ENCODE assay signal across 8 mouse cellular contexts in genomic region chr9:53825318-53825717, GRCm38 (mm10). TPM values are rescaled to one million over a fixed set of nuclear protein-coding genes. Genes with fewer than 3 reads are reported as not detected.
DNase-seq lines count a peak whose midpoint lies in the region; ATAC-seq and TF ChIP-seq lines count a peak whose summit lies in the region.

No protein-coding gene starts in this region.

- no peaks in the 10 kb centered on the region for H3K36me3 ChIP-seq in testis, adult 2 months (ENCODE audit: control insufficient read depth, insufficient read depth, low read length)
- no peaks in the 10 kb centered on the region for H3K36me3 ChIP-seq in forebrain, embryonic 16.5 days (ENCODE audit: control insufficient read depth, insufficient read depth)
- H3K36me3 ChIP-seq in liver, embryonic 14.5 days (replicated peaks; ENCODE audit: control insufficient read depth, insufficient read depth, low read depth): no peaks in the 10 kb centered on the region

- no peaks in the 10 kb centered on the region for H3K27me3 ChIP-seq in testis, adult 2 months (ENCODE audit: control insufficient read depth, insufficient read depth, low read length)
- no peaks in the 10 kb centered on the region for H3K27me3 ChIP-seq in forebrain, embryonic 16.5 days (replicated peaks; ENCODE audit: control insufficient read depth, insufficient read depth, low read length)
- no peaks in the 10 kb centered on the region for H3K27me3 ChIP-seq in liver, embryonic 14.5 days (ENCODE audit: control insufficient read depth, insufficient read depth, low read length)

- WGBS in forebrain, embryonic 16.5 days: 11% methylated on average over 9 of the region's 9 CpGs
- 6% methylated on average over 9 of the region's 9 CpGs for whole genome bisulfite sequencing in liver, embryonic 14.5 days (ENCODE audit: insufficient replicate concordance)

- no peak for TF ChIP-seq POLR2A in testis, adult 2 months (IDR thresholded peaks at IDR 0.05; ENCODE audit: control insufficient read depth, low read depth, low read length)

- no peak overlapping the region; the same call in 1 of the 2 replicates for H3K4me2 ChIP-seq in forebrain, embryonic 16.5 days (ENCODE audit: low read length)
- no peak overlapping the region for H3K4me2 ChIP-seq in liver, embryonic 14.5 days (ENCODE audit: low read depth)

- peak; percentile 8 for DNase-seq in cerebellum, adult 9-11 months
- DNase-seq in cerebellum, adult 11 months: no peak
- no peak for DNase-seq in testis, postnatal 10 days (ENCODE audit: low spot score)
- DNase-seq in liver, embryonic 14.5 days (ENCODE audit: low read depth in 3 of 3, low spot score in 3 of 3): peak in 1 of 3 experiments; percentile 4
- DNase-seq in testis, postnatal 14 days (ENCODE audit: low spot score): peak; percentile 14
- DNase-seq in frontal cortex, postnatal 10 days (ENCODE audit: low spot score in 2 of 2): no peak

- peak; percentile 26; the same call in 1 of the 2 replicates for ATAC-seq in forebrain, embryonic 16.5 days
- ATAC-seq in liver, embryonic 14.5 days (ENCODE audit: insufficient read depth): no peak

- H3K9me3 ChIP-seq in forebrain, embryonic 16.5 days (ENCODE audit: control insufficient read depth, low read length): no peaks in the 10 kb centered on the region
- H3K9me3 ChIP-seq in liver, embryonic 14.5 days (ENCODE audit: control insufficient read depth, low read length): no peaks in the 10 kb centered on the region

- TF ChIP-seq CTCF in testis, adult 2 months (IDR thresholded peaks at IDR 0.05; ENCODE audit: control insufficient read depth, insufficient read depth, insufficient replicate concordance, low read depth, low read length): peak; percentile 62; the same call in 1 of the 2 replicates
- peak; percentile 70 for TF ChIP-seq CTCF in liver, embryonic 14.5 days (IDR thresholded peaks at IDR 0.05; ENCODE audit: low read depth)

- H3K4me3 ChIP-seq in testis, adult 2 months (ENCODE audit: control insufficient read depth, low read depth, low read length): no peak overlapping the region
- no peak overlapping the region for H3K4me3 ChIP-seq in forebrain, embryonic 16.5 days (replicated peaks; ENCODE audit: low read length)
- no peak overlapping the region for H3K4me3 ChIP-seq in liver, embryonic 14.5 days (ENCODE audit: insufficient read depth in 1 of 2, low read depth in 2 of 2, low read length in 2 of 2)

- no peak overlapping the region for H3K27ac ChIP-seq in testis, adult 2 months (ENCODE audit: control insufficient read depth, insufficient read depth, low read depth, low read length)
- H3K27ac ChIP-seq in forebrain, embryonic 16.5 days (ENCODE audit: low read length): no peak overlapping the region
- H3K27ac ChIP-seq in liver, embryonic 14.5 days: no peak overlapping the region

- H3K9ac ChIP-seq in forebrain, embryonic 16.5 days (replicated peaks; ENCODE audit: low read depth, low read length): no peak overlapping the region
- no peak overlapping the region for H3K9ac ChIP-seq in liver, embryonic 14.5 days (replicated peaks)

- H3K4me1 ChIP-seq in testis, adult 2 months (ENCODE audit: control insufficient read depth, insufficient read depth, low read length): 0 out of 2 replicates have a peak, but pooled peaks cover 3% of the 10 kb centered on the region
- peaks cover 2% of the 10 kb centered on the region; the same call in 1 of the 2 replicates for H3K4me1 ChIP-seq in forebrain, embryonic 16.5 days (replicated peaks; ENCODE audit: control insufficient read depth, insufficient read depth, low read length)
- H3K4me1 ChIP-seq in liver, embryonic 14.5 days (replicated peaks; ENCODE audit: control insufficient read depth in 2 of 2, insufficient read depth in 2 of 2, low read length in 1 of 2): no peaks in the 10 kb centered on the region

- no peak for TF ChIP-seq EP300 in liver, embryonic 14.5 days (IDR thresholded peaks at IDR 0.05; ENCODE audit: low read depth)

RNA-seq across cellular contexts. Expression of gene Sln, which starts 24.6 kb away (rescaled TPM):
- polyA plus RNA-seq in testis, adult 2 months (2012; rRNA removed): 0.47 and 0.67 TPM in 2 replicates
- 1.1 and 1.7 TPM in 2 replicates for polyA plus RNA-seq in forebrain, embryonic 16.5 days (2015; fragmentation: Nextera tagmentation; extraction: Ambion mirVana)
- polyA plus RNA-seq in liver, embryonic 14.5 days (2012; rRNA removed): not detected in 2 replicates
- 0.10 TPM in 1 of 2 replicates, not detected in the other for polyA plus RNA-seq in liver, embryonic 14.5 days (2014; fragmentation: Nextera tagmentation; extraction: Ambion mirVana)

RNA-seq across cellular contexts. Expression of gene Slc35f2, which starts 54.0 kb away (rescaled TPM):
- polyA plus RNA-seq in testis, adult 2 months (2012; rRNA removed): 13.9 and 17.9 TPM in 2 replicates
- 12.8 and 14.0 TPM in 2 replicates for polyA plus RNA-seq in forebrain, embryonic 16.5 days (2015; fragmentation: Nextera tagmentation; extraction: Ambion mirVana)
- polyA plus RNA-seq in liver, embryonic 14.5 days (2012; rRNA removed): 0.15 and 0.26 TPM in 2 replicates
- 0.14 and 0.24 TPM in 2 replicates for polyA plus RNA-seq in liver, embryonic 14.5 days (2014; fragmentation: Nextera tagmentation; extraction: Ambion mirVana)

Comparison
In these comparisons a context has a peak if more than half of its experiments do, and no peak if none do; other contexts are left out.
1. DNase-seq: peak in cerebellum, adult 9-11 months (single experiment) and testis, postnatal 14 days (single experiment); none in cerebellum, adult 11 months (single experiment), testis, postnatal 10 days (single experiment) and frontal cortex, postnatal 10 days (0 of 2).
2. RNA of gene Slc35f2, which starts 54.0 kb away (polyA plus RNA-seq): 13.9 to 17.9 TPM in testis, adult 2 months and 12.8 to 14.0 TPM in forebrain, embryonic 16.5 days; 0.14 to 0.26 TPM in liver, embryonic 14.5 days; every median in the first group is over 10 times any median in the second.